Mouse (Mus musculus) kidney, postnatal 36 days (tissue): ENCODE measurements at regions not wholly inside any gene's neighbourhood (a gene's known extent, or its start where the extent isn't known, plus 50 kb on each side); places are given as distances from the start of the nearest gene placed in this dataset.
A peak's percentile ranks its signal among the peaks of the same experiment; 100 is the strongest.

Experiments used
- DNase-seq, 2 experiments: peaks; one replicate each; pipeline ENCODE4 v3.0.0; 2021 to 2022; ENCODE audit warnings: mixed read lengths in 2 of 2

DNA sequence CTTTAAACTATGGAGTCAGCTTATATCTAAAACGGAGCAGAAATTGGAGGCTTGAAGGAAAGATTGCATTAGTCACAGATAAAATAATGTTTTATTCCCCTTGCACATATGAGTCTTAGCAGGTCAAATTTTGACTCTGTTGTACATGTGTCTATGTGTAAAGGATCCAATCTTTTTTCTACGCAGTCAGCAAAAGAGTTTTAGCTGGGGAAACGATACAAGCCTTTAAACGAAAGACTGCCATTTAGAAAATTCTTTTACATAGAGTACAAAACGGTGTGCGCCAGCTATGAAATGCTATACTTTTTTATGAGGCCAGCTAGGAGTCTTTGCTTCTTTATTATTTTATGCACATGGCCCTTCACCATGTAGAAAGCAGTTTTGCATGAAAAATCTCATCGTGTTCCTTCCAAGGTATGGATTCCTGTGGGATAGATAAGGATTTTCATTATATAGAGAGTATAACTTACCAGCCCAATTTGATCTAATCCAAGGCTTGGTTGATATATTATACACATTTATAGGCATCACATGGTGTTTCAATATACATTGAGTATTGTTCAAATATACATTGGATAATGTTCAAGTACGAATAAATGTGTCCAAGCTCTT, 116.0 kb upstream of the Thumpd2 start:
- no peak for DNase-seq

DNA sequence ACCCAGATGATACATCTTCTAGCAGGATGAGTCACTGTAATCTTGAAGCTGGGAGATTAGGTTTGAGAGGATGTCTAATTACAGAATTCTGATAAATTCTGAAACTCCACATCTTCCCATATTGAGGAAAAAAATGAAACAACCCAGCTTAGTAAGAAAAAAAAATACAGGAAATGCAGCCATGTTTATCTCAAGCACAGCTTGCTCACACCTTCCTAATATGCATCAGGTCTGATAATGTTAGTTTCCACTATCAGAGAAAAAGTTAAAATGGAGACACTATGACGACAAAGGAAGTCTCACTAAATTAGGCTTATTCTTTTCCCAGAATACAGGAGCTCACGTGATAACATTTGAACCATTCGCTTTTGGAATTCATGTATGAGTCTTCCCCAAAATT, 111.4 kb upstream of the Thumpd2 start:
- no peak for DNase-seq

DNA sequence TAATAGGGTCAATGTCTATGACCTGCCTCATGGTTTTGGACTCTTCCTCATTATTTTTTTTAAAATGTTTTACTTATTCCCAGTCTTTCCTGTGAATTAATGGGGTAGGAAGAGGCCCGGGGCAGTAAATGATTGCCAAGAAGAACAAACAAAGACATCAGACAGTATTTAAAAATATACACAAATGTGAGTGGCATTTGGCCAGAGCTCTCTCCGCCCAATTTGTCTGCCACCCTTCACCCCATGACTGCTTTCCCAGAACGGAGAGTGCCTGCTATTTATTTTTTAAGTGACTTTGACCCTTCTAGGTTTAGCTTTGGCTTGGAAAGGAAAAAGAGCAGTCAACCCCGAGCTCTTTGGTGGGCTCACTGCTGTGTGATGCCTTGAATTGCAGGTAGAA, 111.0 kb upstream of the Thumpd2 start:
- peak; percentile 1 to 28 for DNase-seq

- DNase-seq, result no peak
These were observed 108.1 kb upstream of the Thumpd2 start for GRCm38 (mm10) chr17:81172943-81173342.

DNA sequence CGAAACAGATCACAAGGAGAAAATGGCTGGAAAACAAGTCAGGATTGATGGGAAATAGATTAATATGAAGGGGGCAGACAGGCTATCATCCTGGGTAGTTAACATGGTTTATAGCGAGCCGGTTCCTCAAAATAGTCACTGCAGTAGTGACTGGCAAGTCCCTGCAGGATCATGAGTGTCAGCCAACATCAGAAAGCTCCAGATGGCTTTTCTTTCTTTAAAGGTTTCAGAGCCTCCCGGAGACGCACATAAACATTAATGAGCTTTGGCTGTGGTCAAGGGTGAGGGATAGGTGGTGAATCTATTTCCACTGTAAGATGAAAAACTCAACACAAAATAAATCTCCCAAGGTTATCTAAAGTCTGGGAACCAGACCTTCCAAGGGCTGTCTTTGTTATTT, 104.2 kb upstream of the Thumpd2 start:
- DNase-seq, result no peak

- DNase-seq, result no peak
These were observed 85.8 kb upstream of the Thumpd2 start for GRCm38 (mm10) chr17:81150730-81151129.

DNA sequence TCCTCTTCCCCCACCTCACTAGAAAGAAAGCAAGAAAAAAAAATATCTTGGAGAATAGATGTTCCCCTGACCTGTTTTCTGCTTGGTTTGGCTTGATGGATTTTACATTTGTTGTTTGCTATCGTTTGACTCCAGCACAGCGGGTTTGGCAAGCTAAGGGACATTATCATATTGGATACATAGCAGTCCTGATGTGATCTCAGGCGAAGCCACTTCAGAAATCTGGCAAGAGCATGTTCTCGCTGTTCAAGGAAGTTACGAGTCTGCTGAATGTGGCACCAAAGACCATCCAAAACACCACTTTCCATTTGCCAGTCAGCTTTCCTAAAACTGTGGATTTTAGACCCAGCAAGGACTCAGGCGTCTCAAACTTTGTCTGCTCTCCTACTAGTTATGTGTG, 69.8 kb upstream of the Thumpd2 start:
- no peak for DNase-seq

DNA sequence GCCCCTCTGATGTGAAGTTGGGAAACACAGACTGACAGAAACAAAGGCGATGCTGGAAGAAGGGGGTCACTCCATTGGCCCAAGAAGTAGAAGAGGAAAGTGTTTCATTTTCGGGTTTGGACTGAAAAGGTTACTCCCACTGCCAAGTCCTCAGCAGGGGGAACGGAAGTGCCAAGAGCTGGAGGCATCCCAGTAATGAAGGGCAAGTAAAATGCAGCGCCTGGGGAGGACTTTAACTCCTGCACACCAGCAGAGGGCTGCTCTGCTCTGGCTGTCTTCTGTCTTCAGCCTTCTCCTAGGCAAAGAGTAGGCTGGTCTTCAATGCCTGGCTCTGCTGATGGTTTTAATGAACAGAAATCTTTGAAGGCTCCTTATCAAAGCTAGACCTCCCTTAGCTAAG, 68.3 kb upstream of the Thumpd2 start:
- no peak for DNase-seq
